Mouse (Mus musculus): ENCODE data around the gene Taf13. TPM values are rescaled to one million over a fixed set of nuclear protein-coding genes. Genes with fewer than 3 reads are reported as not detected.

Taf13 gene
- 48.4 TPM for polyA plus RNA-seq (2015; fragmentation: Illumina TruSeq; extraction: RNeasy Lipid Tissue Mini Kit (QIAGEN cat#74804); ENCODE audit: insufficient read depth, low replicate concordance)

GRCm38 (mm10) chr3:108571443-108572294, at the start of gene Taf13:
Gene Taf13 (plus strand): TSS chr3:108571698.

GRCm38 (mm10) chr3:108533951-108534350, 37.5 kb upstream of the Taf13 start, which contains the start of gene 1700013F07Rik:
Gene 1700013F07Rik (plus strand): TSS chr3:108534150.

GRCm38 (mm10) chr3:108536517-108537260, 34.8 kb upstream of the Taf13 start, which contains the start of gene 5330417C22Rik:
Gene 5330417C22Rik (minus strand): TSS chr3:108536536.

GRCm38 (mm10) chr3:108562133-108562730, 9.3 kb upstream of the Taf13 start, which contains the start of gene Tmem167b:
Gene Tmem167b (minus strand): TSS chr3:108562466.

GRCm38 (mm10) chr3:108590786-108591529, 19.5 kb downstream of the Taf13 start, which contains the start of gene Wdr47:
Gene Wdr47 (plus strand): TSS chr3:108591279.

Other genes with a start within 250 kb of the Taf13 start
- 0.19 TPM for gene Mybphl, start 206.8 kb upstream of the Taf13 start, polyA plus RNA-seq (2015; fragmentation: Illumina TruSeq; extraction: RNeasy Lipid Tissue Mini Kit (QIAGEN cat#74804); ENCODE audit: insufficient read depth, low replicate concordance)
- 3.7 TPM for gene Psrc1, start 187.9 kb upstream of the Taf13 start, polyA plus RNA-seq (2015; fragmentation: Illumina TruSeq; extraction: RNeasy Lipid Tissue Mini Kit (QIAGEN cat#74804); ENCODE audit: insufficient read depth, low replicate concordance)
- gene Celsr2, start 156.1 kb upstream of the Taf13 start, polyA plus RNA-seq (2015; fragmentation: Illumina TruSeq; extraction: RNeasy Lipid Tissue Mini Kit (QIAGEN cat#74804); ENCODE audit: insufficient read depth, low replicate concordance): 0.32 TPM
- 90.4 TPM for gene Sars, start 126.5 kb upstream of the Taf13 start, polyA plus RNA-seq (2015; fragmentation: Illumina TruSeq; extraction: RNeasy Lipid Tissue Mini Kit (QIAGEN cat#74804); ENCODE audit: insufficient read depth, low replicate concordance)
- not detected for gene 1700013F07Rik, start 37.5 kb upstream of the Taf13 start, polyA plus RNA-seq (2015; fragmentation: Illumina TruSeq; extraction: RNeasy Lipid Tissue Mini Kit (QIAGEN cat#74804); ENCODE audit: insufficient read depth, low replicate concordance)
- gene 5330417C22Rik, start 35.2 kb upstream of the Taf13 start, polyA plus RNA-seq (2015; fragmentation: Illumina TruSeq; extraction: RNeasy Lipid Tissue Mini Kit (QIAGEN cat#74804); ENCODE audit: insufficient read depth, low replicate concordance): 2.3 TPM
- 53.6 TPM for gene Tmem167b, start 9.2 kb upstream of the Taf13 start, polyA plus RNA-seq (2015; fragmentation: Illumina TruSeq; extraction: RNeasy Lipid Tissue Mini Kit (QIAGEN cat#74804); ENCODE audit: insufficient read depth, low replicate concordance)
- 19.3 TPM for gene Wdr47, start 19.6 kb downstream of the Taf13 start, polyA plus RNA-seq (2015; fragmentation: Illumina TruSeq; extraction: RNeasy Lipid Tissue Mini Kit (QIAGEN cat#74804); ENCODE audit: insufficient read depth, low replicate concordance)
- 61.5 TPM for gene Clcc1, start 82.2 kb downstream of the Taf13 start, polyA plus RNA-seq (2015; fragmentation: Illumina TruSeq; extraction: RNeasy Lipid Tissue Mini Kit (QIAGEN cat#74804); ENCODE audit: insufficient read depth, low replicate concordance)
- 7.4 TPM for gene Gpsm2, start 150.6 kb downstream of the Taf13 start, polyA plus RNA-seq (2015; fragmentation: Illumina TruSeq; extraction: RNeasy Lipid Tissue Mini Kit (QIAGEN cat#74804); ENCODE audit: insufficient read depth, low replicate concordance)
- 0.10 TPM for gene Aknad1, start 168.0 kb downstream of the Taf13 start, polyA plus RNA-seq (2015; fragmentation: Illumina TruSeq; extraction: RNeasy Lipid Tissue Mini Kit (QIAGEN cat#74804); ENCODE audit: insufficient read depth, low replicate concordance)